Mouse (Mus musculus) lung, postnatal 0 days (tissue): ENCODE data around the gene Uri1. TPM values are rescaled to one million over a fixed set of nuclear protein-coding genes. Genes with fewer than 3 reads are reported as not detected.

Source experiments
- ATAC-seq: fragments of 200-750 bp; cut with Nextera tagmentation; 2 replicates; pipeline ENCODE4 v1.8.0; 2017; ENCODE audit warnings: moderate library complexity
- DNase-seq: peaks from one replicate; pipeline ENCODE4 v3.0.0-alpha.2; 2016; ENCODE audit warnings: low spot score
- H3K27ac ChIP-seq: fragments of 300-500 bp; sonication (generic); 2 replicates; pipeline ENCODE4 v1.5.1; 2014; ENCODE audit warnings: antibody characterized with exemption, mild to moderate bottlenecking, low read length, mixed read lengths
- H3K27me3 ChIP-seq: fragments of 300-500 bp; sonication (generic); replicated peaks from 2 replicates; pipeline ENCODE4 v1.6.1; 2014; ENCODE audit warnings: low read length, mixed read lengths; ENCODE audit not compliant: insufficient read depth
- H3K36me3 ChIP-seq: fragments of 300-500 bp; sonication (generic); 2 replicates; pipeline ENCODE4 v1.6.1; 2014; ENCODE audit warnings: low read length, mixed read lengths; ENCODE audit not compliant: insufficient read depth
- H3K4me1 ChIP-seq: fragments of 300-500 bp; sonication (generic); 2 replicates; pipeline ENCODE4 v1.6.1; 2014; ENCODE audit warnings: antibody characterized with exemption, low read depth, low read length, mixed read lengths; ENCODE audit not compliant: insufficient read depth
- H3K4me2 ChIP-seq: fragments of 300-500 bp; sonication (generic); replicated peaks from 2 replicates; pipeline ENCODE4 v1.6.1; 2014; ENCODE audit warnings: low read depth, mild to moderate bottlenecking, low read length, moderate library complexity, mixed read lengths
- H3K4me3 ChIP-seq: fragments of 300-500 bp; sonication (generic); 2 replicates; pipeline ENCODE4 v1.5.1; 2014; ENCODE audit warnings: low read depth, low read length
- H3K9ac ChIP-seq: fragments of 300-500 bp; sonication (generic); replicated peaks from 2 replicates; pipeline ENCODE4 v1.6.1; 2014; ENCODE audit warnings: low read depth, mild to moderate bottlenecking
- H3K9me3 ChIP-seq: fragments of 300-500 bp; sonication (generic); 2 replicates; pipeline ENCODE4 v1.6.1; 2016; ENCODE audit warnings: low read length, mixed read lengths
- CTCF ChIP-seq: IDR thresholded peaks from 2 replicates; pipeline ENCODE4 v1.5.1; 2016; ENCODE audit warnings: antibody characterized with exemption, mild to moderate bottlenecking
- EP300 ChIP-seq: IDR thresholded peaks from 2 replicates; pipeline ENCODE4 v1.6.1; 2016; ENCODE audit warnings: antibody characterized with exemption, mild to moderate bottlenecking, control low read depth
- WGBS: fragments of 180-500 bp; shearing (Covaris S2); extraction: QIAGEN DNeasy Blood & Tissue Kit; methylation state at CpG from one replicate; pipeline ENCODE4 v1.1.7; 2014; 5-methylcytosine and 5-hydroxymethylcytosine counted together
- polyA plus RNA-seq: library from polyadenylated mRNA; unstranded; fragments of >200 nt; fragmentation: Nextera tagmentation; extraction: Ambion mirVana; gene quantifications from 2 replicates; pipeline ENCODE4 v1.2.1, GENCODE M21; 2015

The Uri1 gene
- polyA plus RNA-seq, 1 experiment from 2014 or later: 32.8 TPM

GRCm38 (mm10) chr7:38030606-38031005 lies 7.3 kb upstream of the Uri1 start:
- 24% methylated on average over 6 of the region's 6 CpGs for WGBS
- ATAC-seq (peak; percentile 16; the same call in 1 of the 2 replicates), DNase-seq (no peak)
- no peak overlapping the region for H3K4me3 ChIP-seq
- H3K4me2 ChIP-seq: no peak overlapping the region
- no peaks in the 10 kb centered on the region for H3K9me3 ChIP-seq
- no peaks in the 10 kb centered on the region for H3K27me3 ChIP-seq
- no peaks in the 10 kb centered on the region for H3K36me3 ChIP-seq
- no peak for TF ChIP-seq EP300
- no peak for TF ChIP-seq CTCF
- H3K4me1 ChIP-seq: no peaks in the 10 kb centered on the region
- H3K9ac ChIP-seq: no peak overlapping the region
- no peak overlapping the region for H3K27ac ChIP-seq

- Histone ChIP-seq H3K4me3 (no peak overlapping the region), H3K9me3 (no peaks in the 10 kb centered on the region), H3K27ac (no peak overlapping the region), H3K36me3 (no peaks in the 10 kb centered on the region), H3K4me1 (no peaks in the 10 kb centered on the region), H3K4me2 (no peak overlapping the region), H3K9ac (no peak overlapping the region), H3K27me3 (no peaks in the 10 kb centered on the region)
- WGBS: 25% methylated on average over 2 of the region's 2 CpGs
- DNase-seq (no peak), ATAC-seq (no peak)
- TF ChIP-seq EP300: no peak
- no peak for TF ChIP-seq CTCF
These were observed 6.6 kb upstream of the Uri1 start for GRCm38 (mm10) chr7:38029986-38030385.

- Histone ChIP-seq H3K27ac (no peak overlapping the region), H3K9ac (no peak overlapping the region), H3K4me3 (no peak overlapping the region), H3K9me3 (no peaks in the 10 kb centered on the region), H3K27me3 (no peaks in the 10 kb centered on the region), H3K36me3 (no peaks in the 10 kb centered on the region), H3K4me1 (no peaks in the 10 kb centered on the region), H3K4me2 (no peak overlapping the region)
- TF ChIP-seq EP300 (no peak), CTCF (no peak)
- DNase-seq (no peak), ATAC-seq (no peak)
- WGBS: 40% methylated on average over 5 of the region's 5 CpGs
These were observed 5.7 kb upstream of the Uri1 start for GRCm38 (mm10) chr7:38029083-38029482.

GRCm38 (mm10) chr7:38027940-38028600 lies 4.7 kb upstream of the Uri1 start:
- DNase-seq (no peak), ATAC-seq (no peak)
- H3K36me3 ChIP-seq: no peaks in the 10 kb centered on the region
- no peak overlapping the region for H3K9ac ChIP-seq
- H3K4me1 ChIP-seq: no peaks in the 10 kb centered on the region
- no peak for TF ChIP-seq CTCF
- no peak for TF ChIP-seq EP300
- H3K4me2 ChIP-seq: no peak overlapping the region
- no peaks in the 10 kb centered on the region for H3K9me3 ChIP-seq
- no peak overlapping the region for H3K27ac ChIP-seq
- no peaks in the 10 kb centered on the region for H3K27me3 ChIP-seq
- H3K4me3 ChIP-seq: no peak overlapping the region
- WGBS: 82% methylated on average over 7 of the region's 7 CpGs

GRCm38 (mm10) chr7:38024839-38025238 lies 1.5 kb upstream of the Uri1 start:
- DNase-seq (no peak), ATAC-seq (no peak)
- Histone ChIP-seq H3K4me1 (no peaks in the 10 kb centered on the region), H3K9me3 (no peaks in the 10 kb centered on the region), H3K4me2 (no peak overlapping the region), H3K9ac (no peak overlapping the region), H3K4me3 (no peak overlapping the region), H3K27ac (no peak overlapping the region), H3K27me3 (no peaks in the 10 kb centered on the region), H3K36me3 (no peaks in the 10 kb centered on the region)
- 64% methylated on average over 4 of the region's 4 CpGs for WGBS
- TF ChIP-seq CTCF (no peak), EP300 (no peak)

- Histone ChIP-seq H3K4me2 (peak overlapping the region; percentile 79), H3K4me1 (no peaks in the 10 kb centered on the region), H3K9me3 (no peaks in the 10 kb centered on the region), H3K27ac (no peak overlapping the region), H3K27me3 (no peaks in the 10 kb centered on the region), H3K4me3 (peak overlapping the region; percentile 89), H3K36me3 (no peaks in the 10 kb centered on the region), H3K9ac (no peak overlapping the region)
- ATAC-seq (no peak), DNase-seq (no peak)
- 43% methylated on average over 2 of the region's 2 CpGs for WGBS
- TF ChIP-seq EP300 (no peak), CTCF (no peak)
These were observed 3.6 kb downstream of the Uri1 start for GRCm38 (mm10) chr7:38019770-38020169.

- peak overlapping the region; percentile 71 for H3K9ac ChIP-seq
- peak overlapping the region; percentile 89 for H3K4me3 ChIP-seq
- no peaks in the 10 kb centered on the region for H3K4me1 ChIP-seq
- TF ChIP-seq CTCF (no peak), EP300 (no peak)
- H3K27me3 ChIP-seq: no peaks in the 10 kb centered on the region
- peak overlapping the region; percentile 79 for H3K4me2 ChIP-seq
- under 1% methylated on average over 38 of the region's 49 CpGs for WGBS
- no peaks in the 10 kb centered on the region for H3K9me3 ChIP-seq
- H3K27ac ChIP-seq: peak overlapping the region; percentile 96
- DNase-seq: peak; percentile 91
- H3K36me3 ChIP-seq: no peaks in the 10 kb centered on the region
- peak; percentile 96 for ATAC-seq
These were observed 4.0 kb downstream of the Uri1 start for GRCm38 (mm10) chr7:38019369-38019749.
